Mouse (Mus musculus) midbrain, embryonic 16.5 days (tissue): Measurements from ENCODE around the gene Btbd6. TPM values are rescaled to one million over a fixed set of nuclear protein-coding genes. Genes with fewer than 3 reads are reported as not detected.

Source experiments
- ATAC-seq: fragments of 200-750 bp; cut with Nextera tagmentation; 2 replicates; pipeline ENCODE4 v1.8.0; 2017; ENCODE audit warnings: moderate TSS enrichment
- H3K27ac ChIP-seq: fragments of 300-500 bp; sonication (generic); 2 replicates; pipeline ENCODE4 v1.5.1; 2014; ENCODE audit warnings: mild to moderate bottlenecking, low read length, mixed read lengths
- H3K27me3 ChIP-seq: fragments of 300-500 bp; sonication (generic); 2 replicates; pipeline ENCODE4 v1.6.1; 2014; ENCODE audit warnings: low read depth, low read length, mixed read lengths; ENCODE audit not compliant: control insufficient read depth, insufficient read depth
- H3K36me3 ChIP-seq: fragments of 300-500 bp; sonication (generic); 2 replicates; pipeline ENCODE4 v1.6.1; 2014; ENCODE audit warnings: mild to moderate bottlenecking, low read length, moderate library complexity, mixed read lengths; ENCODE audit not compliant: control insufficient read depth, insufficient read depth
- H3K4me1 ChIP-seq: fragments of 300-500 bp; sonication (generic); 2 replicates; pipeline ENCODE4 v1.6.1; 2014; ENCODE audit warnings: mild to moderate bottlenecking, low read length, mixed read lengths; ENCODE audit not compliant: control insufficient read depth, insufficient read depth
- H3K4me2 ChIP-seq: fragments of 300-500 bp; sonication (generic); 2 replicates; pipeline ENCODE4 v1.6.1; 2014; ENCODE audit warnings: mild to moderate bottlenecking, low read length, mixed read lengths
- H3K4me3 ChIP-seq: fragments of 300-500 bp; sonication (generic); 2 replicates; pipeline ENCODE4 v1.5.1; 2014; ENCODE audit warnings: low read depth, mild to moderate bottlenecking, low read length, moderate library complexity, mixed read lengths
- H3K9ac ChIP-seq: fragments of 300-500 bp; sonication (generic); 2 replicates; pipeline ENCODE4 v1.6.1; 2014; ENCODE audit warnings: low read depth, low read length, mixed read lengths
- H3K9me3 ChIP-seq: fragments of 300-500 bp; sonication (generic); replicated peaks from 2 replicates; pipeline ENCODE4 v1.6.1; 2014; ENCODE audit warnings: mild to moderate bottlenecking, low read length, mixed read lengths; ENCODE audit not compliant: control insufficient read depth, poor library complexity, severe bottlenecking
- WGBS: fragments of 180-500 bp; shearing (Covaris S2); extraction: QIAGEN DNeasy Blood & Tissue Kit; methylation state at CpG from one replicate; pipeline ENCODE4 v1.1.7; 2014; 5-methylcytosine and 5-hydroxymethylcytosine counted together
- polyA plus RNA-seq: library from polyadenylated mRNA; unstranded; fragments of >200 nt; fragmentation: Nextera tagmentation; extraction: Ambion mirVana; gene quantifications from 2 replicates; pipeline ENCODE4 v1.2.1, GENCODE M21; 2015

Btbd6 gene
- polyA plus RNA-seq, 1 experiment from 2014 or later: 55.5 TPM

DNA sequence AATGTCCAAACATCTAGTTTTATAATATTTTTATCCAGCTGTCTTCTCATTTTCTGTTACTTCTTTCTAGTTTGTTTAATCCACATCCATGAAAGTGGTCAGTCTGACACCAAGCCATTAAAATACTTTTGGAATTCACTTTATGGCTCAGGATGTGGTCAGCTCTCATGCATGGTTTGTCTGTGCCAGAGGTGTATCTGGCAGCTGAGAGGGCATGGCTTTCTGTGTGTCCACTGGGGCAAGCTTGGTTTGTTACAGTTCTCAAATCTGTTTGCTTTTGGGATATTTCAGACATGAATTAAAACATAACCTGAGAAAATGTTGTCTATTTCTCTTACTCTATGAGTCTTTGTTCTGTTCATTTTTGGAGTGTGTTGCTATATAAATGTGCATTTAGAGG is 45.2 kb downstream of the Btbd6 start:
- Histone ChIP-seq H3K27ac (no peak overlapping the region), H3K4me3 (no peak overlapping the region), H3K9ac (no peak overlapping the region), H3K4me2 (no peak overlapping the region), H3K27me3 (no peaks in the 10 kb centered on the region), H3K9me3 (no peaks in the 10 kb centered on the region), H3K36me3 (no peaks in the 10 kb centered on the region), H3K4me1 (peaks cover 6% of the 10 kb centered on the region)
- ATAC-seq: no peak

DNA sequence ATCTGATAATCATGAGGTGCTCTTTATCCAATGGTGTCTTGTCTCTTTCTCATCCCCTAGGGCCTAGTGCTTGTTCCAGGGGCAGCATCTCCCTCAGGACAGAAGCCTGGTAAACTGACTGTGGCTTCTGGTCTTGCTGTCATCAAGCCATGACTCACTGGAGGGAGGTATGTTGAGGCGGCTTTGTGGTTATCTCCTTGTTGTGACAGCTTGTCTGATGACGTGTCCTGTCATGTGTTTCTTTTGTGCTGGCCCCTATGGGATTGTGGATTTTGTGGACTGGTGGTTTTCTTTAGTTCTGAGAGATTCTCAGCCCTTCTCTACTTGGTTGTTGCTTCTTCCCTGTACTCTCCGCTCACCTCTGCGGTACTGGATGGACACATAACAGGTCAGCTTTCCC is 46.8 kb downstream of the Btbd6 start:
- Histone ChIP-seq H3K9me3 (no peaks in the 10 kb centered on the region), H3K4me2 (no peak overlapping the region), H3K4me3 (no peak overlapping the region), H3K27me3 (no peaks in the 10 kb centered on the region), H3K27ac (no peak overlapping the region), H3K36me3 (no peaks in the 10 kb centered on the region), H3K4me1 (peaks cover 4% of the 10 kb centered on the region; the same call in 1 of the 2 replicates), H3K9ac (no peak overlapping the region)
- no peak for ATAC-seq
- WGBS: 88% methylated on average over 4 of the region's 4 CpGs

GRCm38 (mm10) chr12:113026557-113026956 is 50.3 kb downstream of the Btbd6 start:
- no peaks in the 10 kb centered on the region for H3K27me3 ChIP-seq
- no peak overlapping the region for H3K9ac ChIP-seq
- no peak overlapping the region for H3K4me2 ChIP-seq
- H3K4me3 ChIP-seq: no peak overlapping the region
- H3K9me3 ChIP-seq: no peaks in the 10 kb centered on the region
- H3K27ac ChIP-seq: no peak overlapping the region
- H3K4me1 ChIP-seq: peaks cover 8% of the 10 kb centered on the region
- no peak for ATAC-seq
- 95% methylated on average over 1 of the region's 1 CpGs for WGBS
- H3K36me3 ChIP-seq: no peaks in the 10 kb centered on the region

DNA sequence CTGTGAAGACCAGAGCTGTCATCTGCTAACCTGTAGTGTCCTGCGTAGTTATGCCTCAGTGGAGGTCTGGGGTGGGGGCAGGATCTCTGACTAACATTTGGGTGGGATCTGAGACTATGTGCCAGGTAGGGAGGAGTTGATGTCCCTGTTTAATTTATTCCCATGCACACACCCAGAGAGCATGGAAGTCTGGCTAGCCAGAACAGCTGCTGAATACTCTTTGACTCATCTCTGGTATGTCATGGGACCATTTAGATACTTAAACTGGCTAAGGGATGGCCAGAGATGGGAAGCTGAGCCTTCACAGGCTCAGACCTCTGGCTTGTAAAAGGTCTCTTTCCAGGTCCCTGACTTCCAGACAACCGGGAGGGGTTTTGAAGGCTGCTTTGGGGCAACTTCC is 51.2 kb downstream of the Btbd6 start:
- WGBS: 95% methylated on average over 2 of the region's 2 CpGs
- H3K9ac ChIP-seq: no peak overlapping the region
- no peak overlapping the region for H3K4me2 ChIP-seq
- peaks cover 11% of the 10 kb centered on the region for H3K4me1 ChIP-seq
- H3K4me3 ChIP-seq: no peak overlapping the region
- no peaks in the 10 kb centered on the region for H3K27me3 ChIP-seq
- H3K36me3 ChIP-seq: no peaks in the 10 kb centered on the region
- H3K27ac ChIP-seq: no peak overlapping the region
- ATAC-seq: no peak
- no peaks in the 10 kb centered on the region for H3K9me3 ChIP-seq

GRCm38 (mm10) chr12:113028067-113028466 is 51.8 kb downstream of the Btbd6 start:
- H3K4me2 ChIP-seq: no peak overlapping the region

More at GRCm38 (mm10) chr12:113028067-113028466, 51.8 kb downstream of the Btbd6 start:
- peak overlapping the region; percentile 8; the same call in 1 of the 2 replicates for H3K27ac ChIP-seq
- H3K4me1 ChIP-seq: peaks cover 16% of the 10 kb centered on the region
- no peaks in the 10 kb centered on the region for H3K27me3 ChIP-seq
- H3K9me3 ChIP-seq: no peaks in the 10 kb centered on the region
- no peak overlapping the region for H3K9ac ChIP-seq
- ATAC-seq: no peak
- no peak overlapping the region for H3K4me3 ChIP-seq
- 43% methylated on average over 5 of the region's 5 CpGs for WGBS
- H3K36me3 ChIP-seq: no peaks in the 10 kb centered on the region

Other genes with a start within 250 kb of the Btbd6 start
- 4.9 and 5.9 TPM in 2 replicates for gene Pld4, start 215.8 kb upstream of the Btbd6 start, polyA plus RNA-seq
- gene Ahnak2, start 173.8 kb upstream of the Btbd6 start, polyA plus RNA-seq: 1.4 and 2.0 TPM in 2 replicates
- gene Clba1, start 167.5 kb upstream of the Btbd6 start, polyA plus RNA-seq: 25.2 and 26.1 TPM in 2 replicates
- gene Cdca4, start 147.1 kb upstream of the Btbd6 start, polyA plus RNA-seq: 32.6 and 37.6 TPM in 2 replicates
- 0.14 TPM in 1 of 2 replicates, not detected in the other for gene Gpr132, start 108.3 kb upstream of the Btbd6 start, polyA plus RNA-seq
- 10.4 and 14.8 TPM in 2 replicates for gene Jag2, start 46.7 kb upstream of the Btbd6 start, polyA plus RNA-seq
- gene Nudt14, start 34.4 kb upstream of the Btbd6 start, polyA plus RNA-seq: 48.0 and 53.1 TPM in 2 replicates
- gene Brf1, start 24.2 kb downstream of the Btbd6 start, polyA plus RNA-seq: 44.2 and 46.5 TPM in 2 replicates
- gene Pacs2, start 38.0 kb downstream of the Btbd6 start, polyA plus RNA-seq: 27.6 and 32.3 TPM in 2 replicates
- not detected in 2 replicates for gene Tex22, start 98.0 kb downstream of the Btbd6 start, polyA plus RNA-seq
- gene Mta1, start 121.8 kb downstream of the Btbd6 start, polyA plus RNA-seq: 14.4 and 15.9 TPM in 2 replicates
- gene Crip2, start 163.8 kb downstream of the Btbd6 start, polyA plus RNA-seq: 369 and 395 TPM in 2 replicates
- gene Crip1, start 169.8 kb downstream of the Btbd6 start, polyA plus RNA-seq: 16.8 and 23.3 TPM in 2 replicates
- gene Tedc1, start 179.9 kb downstream of the Btbd6 start, polyA plus RNA-seq: 11.0 and 11.4 TPM in 2 replicates
- gene Tmem121, start 209.4 kb downstream of the Btbd6 start, polyA plus RNA-seq: 47.2 and 50.3 TPM in 2 replicates